Comparison of ENCODE assay signal across 19 mouse cellular contexts in genomic region chr7:90927441-90927840, GRCm38 (mm10).
DNase-seq lines count a peak whose midpoint lies in the region; ATAC-seq and TF ChIP-seq lines count a peak whose summit lies in the region.
"Had no signal": no experiment of that assay in that cellular context is flagged by ENCODE, and none has a peak within 500 bp of the region (broad histone marks: within the 10 kb centered on the region; RNA-seq: fewer than 3 reads in every experiment).

No protein-coding gene starts in this region.

- no peak for DNase-seq in cerebellum, postnatal 4 days (ENCODE audit: low spot score in 2 of 2)
- peak; percentile 8 for DNase-seq in retina, adult 2 months (ENCODE audit: low read depth, low spot score)
- DNase-seq in retina, embryonic 14.5 days (ENCODE audit: low spot score) = no peak
- DNase-seq in left cerebral cortex, adult 9 months (ENCODE audit: low spot score in 2 of 2) = peak; percentile 54 to 73
- DNase-seq in telencephalon, adult 2 months (ENCODE audit: low read depth, low spot score) = peak; percentile 90
- DNase-seq in lung, adult 2 months = no peak
- no peak for DNase-seq in embryo, embryonic 9.5 days (ENCODE audit: extremely low spot score)
- DNase-seq: adrenal gland, postnatal 14 days; heart, postnatal 4 days; kidney, adult 9 months; lung, adult 18-20 months; thymus, postnatal 25 days had no signal

- WGBS in lung, adult 2 months = 67% methylated on average over 4 of the region's 4 CpGs

- no peaks in the 10 kb centered on the region for H3K4me1 ChIP-seq in lung, adult 2 months (ENCODE audit: control insufficient read depth, insufficient read depth, low read length)
- H3K4me1 ChIP-seq: heart, embryonic 13.5 days; limb, embryonic 15.5 days; midbrain, embryonic 12.5 days; stomach, embryonic 15.5 days had no signal

- no peak for TF ChIP-seq CTCF in lung, adult 2 months (IDR thresholded peaks at IDR 0.05; ENCODE audit: insufficient read depth, low read length)

- ATAC-seq in cerebellum, adult (ENCODE audit: insufficient number of reproducible peaks, low FRiP score, low TSS enrichment) = peak; percentile 78

- no peak overlapping the region for H3K4me3 ChIP-seq in lung, adult 2 months (replicated peaks; ENCODE audit: extremely low read depth, low read depth, low read length)
- H3K4me3 ChIP-seq: erythroblast, embryonic 14.5 days; heart, embryonic 13.5 days; limb, embryonic 15.5 days; midbrain, embryonic 12.5 days; myocyte; stomach, embryonic 15.5 days had no signal

- TF ChIP-seq POLR2A in lung, adult 2 months (IDR thresholded peaks at IDR 0.05; ENCODE audit: borderline replicate concordance, extremely low read depth, low read depth, low read length) = no peak

Comparison
In these comparisons a context has a peak if more than half of its experiments do, and no peak if none do; other contexts are left out.
1. DNase-seq: peak in retina, adult 2 months (single experiment), left cerebral cortex, adult 9 months (2 of 2) and telencephalon, adult 2 months (single experiment); none in cerebellum, postnatal 4 days (0 of 2), retina, embryonic 14.5 days (single experiment), lung, adult 2 months (single experiment) and embryo, embryonic 9.5 days (single experiment).